Mouse (Mus musculus): ENCODE results near the gene Sall1. TPM values are rescaled to one million over a fixed set of nuclear protein-coding genes. Genes with fewer than 3 reads are reported as not detected.

Gene Sall1
- polyA plus RNA-seq, 1 experiment: not detected

- Histone ChIP-seq H3K27ac (replicated peaks; ENCODE audit: low read depth, low read length) (no peak overlapping the region), H3K4me3 (ENCODE audit: insufficient read depth, low read depth, low read length) (no peak overlapping the region), H3K4me1 (ENCODE audit: control insufficient read depth, insufficient read depth, insufficient read length, low read length) (no peaks in the 10 kb centered on the region)
Measured at GRCm38 (mm10) chr8:88989002-88989401, 55.0 kb downstream of the Sall1 start.

- H3K27ac ChIP-seq (replicated peaks; ENCODE audit: low read depth, low read length): no peak overlapping the region
- H3K4me1 ChIP-seq (ENCODE audit: control insufficient read depth, insufficient read depth, insufficient read length, low read length): no peaks in the 10 kb centered on the region
Measured at GRCm38 (mm10) chr8:88983468-88983867, 60.5 kb downstream of the Sall1 start.

More at GRCm38 (mm10) chr8:88983468-88983867, 60.5 kb downstream of the Sall1 start:
- H3K4me3 ChIP-seq (ENCODE audit: insufficient read depth, low read depth, low read length): no peak overlapping the region
